Mouse (Mus musculus) c-Kit-positive CD71-negative TER-119-negative erythroid progenitor cells, embryonic 14.5 days (primary cell): ENCODE data around the gene Rnf123.

Experiments used
- DNase-seq: peaks from one replicate; pipeline ENCODE4 v3.0.0-alpha.2; 2013; ENCODE audit warnings: low read depth

Gene Rnf123

DNA sequence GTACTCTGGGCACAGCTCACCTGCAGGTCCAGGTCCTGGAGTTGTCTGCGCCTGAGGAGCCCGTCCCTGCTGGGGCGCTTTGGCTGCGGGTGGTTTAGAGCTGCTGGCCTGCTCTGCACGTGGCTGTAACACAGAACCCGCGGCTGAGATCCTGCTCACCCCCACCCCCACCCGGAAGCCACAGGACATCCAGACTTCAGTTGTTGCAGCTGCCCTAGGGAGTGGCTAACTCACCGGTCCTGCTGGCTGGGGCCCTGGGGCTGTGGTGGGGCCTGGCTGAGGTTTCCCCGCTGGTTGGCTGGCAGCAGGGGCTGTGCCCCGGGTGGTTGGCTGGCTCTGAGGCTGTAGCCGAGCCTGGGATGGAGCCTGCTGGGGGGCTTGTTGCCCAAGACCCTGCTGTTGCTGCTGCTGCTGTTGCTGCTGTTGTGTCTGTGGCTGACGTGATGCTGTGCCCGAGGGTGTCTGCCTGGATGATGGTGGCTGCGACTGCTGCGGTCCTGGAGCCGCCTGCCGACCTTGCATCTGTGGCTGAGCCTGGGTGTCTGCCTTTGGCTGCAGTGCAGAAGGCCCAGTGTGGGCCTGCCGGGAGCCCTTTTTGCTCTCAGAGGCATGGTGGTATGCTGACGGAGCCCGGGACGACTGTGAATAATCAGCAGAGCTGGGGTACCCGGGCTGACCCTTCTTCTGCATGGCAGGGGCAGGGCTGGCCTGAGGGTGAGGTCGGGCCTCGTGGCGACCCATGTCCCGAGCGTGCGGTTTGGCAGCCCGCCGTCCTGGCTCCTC, 21.8 kb upstream of the Rnf123 start:
- DNase-seq: no peak

DNA sequence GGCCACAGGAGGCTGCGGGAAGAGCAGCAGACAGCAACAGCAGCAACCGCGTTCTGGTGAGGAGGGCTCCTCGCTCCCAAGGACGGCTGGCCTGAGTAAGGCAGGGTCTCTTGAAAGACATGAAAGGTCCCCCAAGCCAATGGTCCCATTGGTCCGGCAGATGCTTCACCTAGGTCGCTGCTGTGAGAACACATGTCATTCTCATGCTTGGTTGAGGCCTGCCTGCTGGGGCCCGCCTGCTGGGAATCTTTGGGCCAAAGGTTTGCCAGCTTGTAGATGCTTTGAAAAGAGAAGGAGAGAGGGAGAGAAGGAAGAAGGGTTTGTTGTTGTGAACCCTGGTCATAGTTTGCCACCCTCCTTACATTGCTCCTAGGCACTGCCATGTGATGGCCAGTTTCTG, 16.5 kb upstream of the Rnf123 start:
- DNase-seq: no peak

DNA sequence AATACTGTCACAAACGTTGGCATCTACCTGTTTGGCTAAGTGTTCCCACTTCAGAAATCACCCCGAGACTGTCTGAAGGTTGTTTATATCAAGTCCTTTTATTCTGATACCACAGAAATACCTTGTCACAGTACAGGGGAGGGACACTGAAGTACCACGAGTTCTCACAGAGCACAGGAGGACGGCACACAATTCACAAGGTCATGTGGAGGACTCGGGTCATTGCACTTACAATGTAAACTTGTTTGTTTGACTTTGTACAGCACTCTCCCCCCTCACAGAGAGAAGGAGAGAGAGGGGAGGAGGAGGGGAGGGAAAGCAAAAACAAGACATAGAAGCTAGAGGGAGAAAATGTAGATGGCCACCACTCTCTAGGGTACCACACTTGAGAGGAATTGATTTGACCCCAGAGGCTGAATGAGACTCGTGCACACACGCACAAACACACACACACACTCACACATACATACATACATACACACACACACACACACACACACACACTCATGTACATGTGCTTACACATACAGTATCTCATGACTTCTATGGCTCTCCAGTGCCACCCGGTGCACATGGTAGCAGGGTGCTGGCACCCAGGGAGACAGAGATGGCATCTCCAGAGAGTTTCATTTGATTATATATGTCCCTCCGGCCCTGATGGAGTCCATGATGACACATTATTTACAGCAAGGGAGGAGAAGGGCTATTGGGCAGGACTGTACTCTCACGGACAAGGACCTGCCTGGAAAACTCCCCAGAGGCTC, 13.0 kb upstream of the Rnf123 start:
- no peak for DNase-seq

DNA sequence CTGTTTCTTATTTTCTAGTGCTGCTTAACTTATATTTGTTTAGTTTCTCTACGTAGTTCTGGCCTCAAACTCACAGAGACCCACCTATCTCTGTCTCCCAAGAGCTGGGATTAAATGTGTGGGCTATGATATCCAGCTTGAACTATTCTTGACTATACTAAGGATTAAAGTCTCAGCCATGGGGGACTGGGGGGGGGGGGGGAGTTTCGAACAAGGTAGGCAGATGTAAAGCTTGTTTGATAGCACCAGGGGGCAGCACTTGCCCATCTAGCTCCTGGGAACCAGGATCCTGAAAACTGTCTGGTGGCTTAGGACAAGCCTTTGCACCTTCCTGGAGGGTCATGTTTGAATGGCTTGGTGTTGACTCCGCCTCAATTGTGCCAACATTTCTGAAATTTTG, 12.4 kb upstream of the Rnf123 start:
- no peak for DNase-seq

DNA sequence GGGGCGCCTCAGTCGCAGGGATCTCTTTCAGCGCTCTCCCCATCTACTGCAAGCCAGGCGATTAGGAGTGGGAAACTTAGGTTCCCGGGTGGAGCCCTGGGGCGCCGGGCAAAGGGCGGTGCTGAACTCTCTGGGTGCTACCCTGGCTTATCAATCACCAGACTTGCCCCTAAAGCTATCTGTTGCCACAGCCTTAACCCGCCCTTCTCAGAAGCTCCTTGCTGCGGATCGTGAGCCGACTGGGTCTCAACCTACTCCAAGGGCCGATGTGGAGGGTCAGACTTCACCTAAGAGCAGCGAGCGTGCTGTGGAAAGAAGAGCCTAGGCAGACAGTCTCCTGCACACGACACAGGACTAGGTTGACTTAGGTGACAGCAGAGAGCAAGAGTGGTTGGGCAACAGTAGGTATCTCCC, 11.9 kb upstream of the Rnf123 start:
- DNase-seq: no peak

DNA sequence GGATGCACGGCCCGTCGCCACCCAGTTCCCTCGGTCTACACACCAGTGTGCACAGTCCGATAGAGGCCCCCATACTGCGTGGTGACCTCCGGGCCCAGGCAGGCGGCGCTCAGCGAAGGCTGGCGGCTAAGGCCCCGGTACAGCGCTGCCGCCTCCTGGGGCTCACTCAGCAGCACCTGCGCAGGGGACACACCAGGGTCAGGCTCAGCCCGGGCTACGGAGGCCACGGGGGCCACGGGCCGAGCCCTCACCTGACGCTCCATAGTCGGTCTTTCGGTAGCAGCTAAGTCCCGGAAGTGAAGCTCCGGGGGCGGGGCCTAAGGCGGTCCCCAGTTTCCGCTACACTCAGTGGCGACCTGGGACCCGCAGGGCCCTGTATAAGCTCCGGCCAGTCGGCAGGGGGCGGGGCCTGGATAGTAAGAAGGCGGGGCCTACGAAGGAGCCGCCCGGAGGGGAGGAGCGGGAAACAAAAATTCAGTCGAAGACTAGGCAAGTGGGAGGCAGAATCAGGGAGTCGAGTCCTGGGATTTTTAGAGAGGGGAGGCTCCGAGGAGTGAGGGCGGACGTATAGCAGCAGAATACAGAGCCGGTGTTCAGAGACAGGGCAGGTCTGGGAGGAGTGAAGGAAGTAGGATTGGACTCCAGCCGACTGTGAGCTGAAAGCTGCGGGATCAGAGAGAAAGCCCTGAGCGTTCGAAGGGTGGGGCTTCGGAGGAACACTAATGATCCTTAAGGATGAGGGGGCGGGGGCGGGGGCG, 11.2 kb upstream of the Rnf123 start, which contains the start of gene Apeh:
TSS of gene Apeh (minus strand) at position 423 of the 758 bp plus-strand sequence.
- DNase-seq: peak; percentile 97

DNA sequence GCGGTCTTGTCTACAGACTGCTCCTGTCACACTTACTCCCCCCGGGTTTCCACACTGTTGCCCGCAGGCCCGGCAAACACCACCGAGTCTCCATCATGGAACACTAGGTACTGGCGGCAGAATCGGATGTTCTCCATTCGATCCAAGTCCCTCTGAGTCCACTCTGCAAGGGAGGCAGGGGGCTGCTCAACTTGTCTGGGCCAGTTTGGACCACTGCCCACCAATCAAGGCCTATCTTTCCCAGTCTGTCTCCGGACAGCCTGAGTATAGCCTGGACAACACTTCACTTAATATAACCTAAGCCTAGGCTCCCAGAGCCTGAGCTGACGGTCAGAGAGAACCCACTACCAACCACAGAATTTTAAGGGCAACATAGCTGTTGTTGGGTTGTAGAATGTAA, 10.4 kb upstream of the Rnf123 start:
- no peak for DNase-seq

DNA sequence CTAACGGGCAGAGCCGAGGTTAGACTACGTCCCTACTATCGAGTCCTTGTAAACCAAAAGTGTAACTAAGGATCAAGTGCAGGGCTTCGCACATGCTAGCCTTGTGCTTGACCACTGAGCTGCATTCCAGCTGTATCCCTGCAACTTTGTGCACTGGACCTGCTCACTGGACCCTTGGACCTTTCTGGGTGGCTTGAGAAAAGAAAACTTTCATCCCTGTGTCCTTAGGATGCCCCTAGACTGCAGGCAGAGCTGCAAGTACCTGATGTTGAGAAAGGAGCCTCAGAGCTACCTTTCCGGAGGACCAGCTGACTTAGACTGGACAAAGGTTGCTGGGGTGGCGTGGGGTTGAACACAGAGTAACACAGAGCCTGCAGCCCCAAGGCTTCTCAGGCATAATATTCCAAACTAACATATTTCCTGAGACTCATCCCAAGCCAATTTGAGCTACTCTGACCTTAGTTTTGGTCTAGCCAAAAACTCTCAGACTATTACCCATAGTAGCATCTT, 7.5 kb upstream of the Rnf123 start:
- no peak for DNase-seq

DNA sequence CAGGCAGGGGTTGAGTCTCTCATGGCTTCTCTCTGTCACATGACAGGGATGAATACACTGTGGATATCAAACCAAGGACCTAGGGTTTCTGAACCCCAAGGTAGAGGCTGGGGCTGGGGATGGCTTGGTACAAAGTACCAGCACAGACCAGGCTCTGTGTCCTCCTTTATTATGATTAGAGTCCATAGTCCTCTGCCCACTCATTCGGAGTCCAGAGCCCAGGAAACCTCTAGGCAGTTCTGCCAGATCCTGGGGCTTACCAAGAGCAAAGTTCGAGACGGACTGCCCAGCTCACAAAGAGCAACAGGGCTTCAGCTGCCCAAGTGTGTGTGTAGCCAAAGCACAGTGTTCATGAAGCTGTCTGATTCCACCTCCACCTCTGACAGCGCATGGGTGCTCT, 2.1 kb upstream of the Rnf123 start:
- DNase-seq: no peak

DNA sequence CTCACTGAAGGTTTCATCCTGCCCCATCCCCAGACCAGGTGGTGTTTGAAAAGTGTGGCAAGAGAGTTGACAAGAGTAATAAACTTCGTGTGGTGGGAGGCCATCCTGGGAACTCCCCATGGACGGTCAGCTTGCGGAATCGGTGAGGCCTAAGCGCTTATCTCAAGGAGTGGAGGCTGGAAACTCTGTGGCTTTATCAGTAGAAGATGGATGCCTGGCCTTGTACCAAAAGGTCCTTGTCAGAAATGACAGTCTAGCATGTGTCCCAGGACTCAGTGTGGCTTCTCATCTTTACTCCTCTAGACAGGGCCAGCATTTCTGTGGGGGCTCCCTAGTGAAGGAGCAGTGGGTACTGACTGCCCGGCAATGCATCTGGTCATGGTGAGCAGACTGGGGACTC, 415 bp upstream of the Rnf123 start:
- no peak for DNase-seq

DNA sequence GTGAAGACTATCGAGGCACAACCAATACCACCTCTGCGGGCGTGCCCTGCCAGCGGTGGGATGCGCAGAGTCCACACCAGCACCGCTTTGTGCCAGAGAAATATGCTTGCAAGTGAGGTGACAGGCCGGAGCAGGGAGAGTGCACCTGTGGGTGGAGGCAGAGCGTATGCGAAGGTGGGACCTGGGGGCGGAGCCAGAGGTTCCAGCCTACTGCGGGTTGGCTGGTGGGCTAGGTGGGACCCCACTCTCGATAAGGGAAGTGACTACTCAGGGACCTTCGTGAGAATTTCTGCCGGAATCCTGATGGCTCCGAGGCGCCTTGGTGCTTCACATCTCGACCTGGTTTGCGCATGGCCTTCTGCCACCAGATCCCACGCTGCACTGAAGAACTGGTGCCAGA, 597 bp downstream of the Rnf123 start:
- no peak for DNase-seq

DNA sequence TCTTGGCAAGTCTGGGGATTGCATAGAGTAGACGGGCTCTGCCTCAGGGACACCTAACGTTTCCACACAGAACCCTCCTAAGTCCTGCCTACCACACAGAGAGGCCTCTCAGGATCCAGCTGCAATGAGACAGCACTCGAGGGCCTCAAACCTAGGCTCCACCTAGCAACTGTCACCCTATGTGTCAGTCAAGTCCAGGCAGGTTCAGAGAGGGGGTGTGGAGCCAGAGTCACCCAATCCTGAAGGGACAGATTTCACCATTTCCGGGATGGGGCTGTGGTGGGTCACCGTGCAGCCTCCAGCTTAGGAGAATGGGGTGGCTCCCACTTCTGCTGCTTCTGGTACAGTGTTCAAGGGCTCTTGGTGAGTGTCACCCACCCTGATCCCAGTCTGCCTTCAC, 3.0 kb downstream of the Rnf123 start, which contains the start of gene Mst1:
TSS of gene Mst1 (plus strand) at position 269 of the 400 bp plus-strand sequence.
- DNase-seq: no peak

DNA sequence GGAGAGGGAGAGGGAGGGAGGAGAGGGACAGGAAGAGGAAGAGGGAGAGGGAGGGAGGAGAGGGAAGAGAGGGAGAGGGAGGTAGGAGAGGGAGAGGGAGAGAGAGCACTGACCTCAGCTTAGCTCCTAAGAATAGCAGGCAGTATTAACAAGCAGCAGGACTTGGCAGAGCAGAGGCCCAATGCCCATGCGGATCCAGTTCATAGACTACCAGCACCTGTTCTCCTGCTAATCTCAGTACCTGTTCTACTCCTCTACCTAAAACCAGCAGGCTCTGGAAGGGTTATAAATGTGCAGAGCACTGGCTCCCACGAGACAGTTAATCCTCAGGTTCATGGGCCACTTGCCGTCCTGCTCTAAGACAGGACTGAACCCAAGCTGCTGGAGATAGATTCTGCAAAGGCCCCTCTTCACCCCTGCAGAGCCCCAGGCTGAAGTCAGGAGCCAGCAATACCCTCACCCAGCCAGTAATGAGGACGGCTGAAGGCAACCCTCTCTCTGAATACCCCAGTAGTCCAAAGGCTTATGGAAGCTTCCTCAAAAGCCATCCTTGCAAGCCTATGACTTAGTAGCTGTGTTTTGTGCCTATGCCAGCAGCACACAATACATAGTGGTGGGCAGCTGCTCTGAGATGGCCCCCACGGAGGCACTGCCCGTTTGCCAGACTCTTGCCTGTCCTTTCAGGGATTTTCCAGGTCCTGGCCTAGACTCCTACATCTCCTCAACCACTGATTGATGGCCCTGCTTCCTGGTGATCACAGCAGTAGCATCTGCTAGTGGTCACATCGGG, 9.8 kb downstream of the Rnf123 start:
- DNase-seq: no peak

DNA sequence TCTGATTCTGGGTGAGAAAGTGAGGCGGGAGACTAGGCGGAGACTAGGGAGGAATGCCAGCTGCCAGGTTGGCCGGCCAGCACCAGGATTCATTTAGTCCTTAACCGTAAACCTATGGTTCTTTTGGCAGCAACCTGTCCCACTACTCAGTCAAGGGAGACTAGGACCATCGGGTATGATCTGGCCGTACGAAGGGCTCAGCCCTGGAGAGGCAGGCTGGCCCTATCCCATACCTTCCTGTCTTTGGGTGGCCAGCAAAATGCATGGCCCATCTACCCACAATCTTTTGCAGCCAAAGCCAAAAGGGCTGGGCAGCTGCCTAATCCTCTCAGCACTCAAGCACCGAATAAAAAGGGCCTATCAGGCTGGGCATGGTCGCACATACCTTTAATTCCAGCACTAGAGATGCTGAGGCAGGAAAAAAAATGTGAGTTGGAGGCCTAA, 10.6 kb downstream of the Rnf123 start:
- no peak for DNase-seq

DNA sequence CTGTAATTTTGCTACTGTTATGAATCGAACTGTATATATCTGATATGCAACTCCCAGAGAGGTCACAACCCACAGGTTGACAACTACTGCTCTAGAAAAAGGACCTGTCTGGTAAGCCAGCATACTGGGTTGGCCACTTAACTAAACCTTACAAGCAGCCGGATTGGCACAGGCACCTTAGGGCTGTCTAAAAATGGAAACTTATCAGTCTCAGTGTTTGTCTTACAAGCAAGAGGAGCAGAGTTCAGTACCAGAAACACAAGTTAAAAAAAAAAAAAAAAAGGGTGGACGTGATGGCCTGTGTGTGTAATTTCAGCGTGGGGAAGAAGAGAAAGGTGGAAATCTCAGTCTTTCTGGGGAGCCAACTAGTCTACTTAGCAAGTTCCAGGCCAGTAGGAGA, 11.3 kb downstream of the Rnf123 start:
- no peak for DNase-seq

DNA sequence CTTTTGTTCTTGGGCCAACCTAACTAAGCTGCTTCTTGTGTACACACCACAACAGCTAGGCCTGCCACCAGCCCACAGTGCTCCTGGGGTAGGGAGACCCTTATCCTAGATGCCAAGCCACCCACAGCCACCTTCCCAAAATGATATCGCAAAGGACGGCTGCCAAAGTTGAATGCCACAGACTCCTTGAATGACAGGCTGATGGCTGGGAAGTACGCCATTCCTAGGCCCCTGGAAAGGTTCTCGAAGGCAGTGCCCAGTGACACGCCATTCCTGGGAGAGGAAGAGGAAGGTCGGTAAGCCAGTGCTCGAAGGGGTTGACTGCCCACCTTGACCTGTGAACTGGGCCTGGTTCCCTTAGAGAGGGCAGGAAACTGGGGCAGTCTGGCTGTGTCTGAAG, 13.6 kb downstream of the Rnf123 start:
- DNase-seq: no peak

DNA sequence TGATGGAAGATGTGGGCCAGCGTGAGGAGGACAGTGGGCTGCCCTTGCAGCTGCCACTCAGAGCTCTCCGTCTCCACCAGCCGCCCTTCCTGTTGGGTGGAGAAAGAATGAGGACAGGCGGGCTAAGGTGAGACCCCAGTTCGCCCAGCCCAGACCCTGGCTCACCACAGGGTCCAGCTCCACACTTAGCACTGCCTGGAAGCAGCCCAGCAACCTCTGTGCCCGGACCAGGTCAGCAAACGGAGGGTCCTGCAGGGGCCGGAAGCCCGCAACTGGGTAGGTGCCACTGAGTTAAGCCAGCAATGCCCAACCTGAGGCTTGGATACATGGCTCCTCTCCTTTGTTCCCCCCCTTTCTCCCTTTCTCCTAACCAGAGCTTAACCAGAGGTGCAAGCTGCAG, 14.1 kb downstream of the Rnf123 start:
- DNase-seq: no peak

DNA sequence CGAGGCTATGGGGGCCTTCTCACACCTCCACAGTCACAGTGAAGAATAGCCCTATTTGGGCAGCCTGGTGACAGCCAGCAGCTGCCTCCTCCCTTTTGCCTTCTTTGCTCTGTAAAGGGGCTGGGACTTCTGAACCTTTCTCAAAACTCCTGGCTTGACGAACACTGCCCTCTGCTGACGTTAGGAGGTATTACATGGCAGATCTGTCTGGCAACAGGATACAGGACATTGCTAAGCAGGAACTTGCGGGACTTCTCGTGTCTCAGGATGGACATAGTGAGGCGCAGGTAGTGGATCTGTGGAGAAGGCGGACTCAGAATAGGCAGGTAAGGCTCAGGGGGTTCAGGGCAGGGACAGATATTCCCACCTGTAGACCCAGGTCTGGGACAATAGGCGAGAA, 15.2 kb downstream of the Rnf123 start:
- DNase-seq: peak; percentile 92

DNA sequence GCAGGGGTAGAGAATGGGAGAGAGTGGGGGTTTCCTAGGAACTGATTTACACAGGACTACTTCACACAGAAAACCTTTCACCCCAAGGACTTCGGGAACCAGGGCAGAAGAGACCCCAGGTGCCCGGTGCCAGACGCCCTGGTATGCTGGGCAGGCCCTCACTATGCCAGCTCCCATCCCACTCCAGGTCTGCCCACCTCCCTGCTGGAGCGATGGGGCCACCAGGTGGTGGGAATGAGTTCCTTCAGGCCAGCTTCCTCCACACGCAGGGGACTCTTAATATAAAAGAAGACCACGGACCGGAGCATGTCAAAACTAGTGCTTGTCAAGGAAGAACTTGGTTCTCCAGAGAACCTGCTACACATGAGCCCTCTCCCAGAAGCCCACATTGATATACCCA, 15.9 kb downstream of the Rnf123 start:
- no peak for DNase-seq

DNA sequence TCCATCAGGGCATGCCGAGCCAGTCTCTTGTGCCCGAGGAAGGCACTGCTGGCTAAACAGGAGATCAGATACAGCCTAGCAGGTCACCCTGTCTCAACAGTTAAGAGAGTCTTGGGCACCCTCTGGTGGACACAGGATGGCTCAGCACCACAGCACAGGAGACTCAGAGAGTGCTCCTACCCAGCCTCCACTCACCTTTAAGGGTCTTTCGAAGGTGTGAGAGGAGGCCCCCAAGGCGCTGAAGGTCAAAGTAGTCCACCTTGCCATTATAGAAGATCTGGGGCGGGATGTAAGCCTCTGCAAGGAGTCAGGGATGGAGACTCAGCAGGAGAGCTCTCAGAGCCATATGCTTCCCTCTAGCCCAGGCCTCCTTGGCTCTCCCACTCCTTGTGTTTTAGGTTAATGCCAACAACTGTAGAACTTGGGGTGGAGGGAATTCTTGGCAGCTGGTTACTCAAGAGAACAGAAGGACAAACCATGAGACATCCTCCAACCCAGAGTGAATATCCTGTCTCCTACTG, 17.6 kb downstream of the Rnf123 start:
- peak; percentile 66 for DNase-seq

DNA sequence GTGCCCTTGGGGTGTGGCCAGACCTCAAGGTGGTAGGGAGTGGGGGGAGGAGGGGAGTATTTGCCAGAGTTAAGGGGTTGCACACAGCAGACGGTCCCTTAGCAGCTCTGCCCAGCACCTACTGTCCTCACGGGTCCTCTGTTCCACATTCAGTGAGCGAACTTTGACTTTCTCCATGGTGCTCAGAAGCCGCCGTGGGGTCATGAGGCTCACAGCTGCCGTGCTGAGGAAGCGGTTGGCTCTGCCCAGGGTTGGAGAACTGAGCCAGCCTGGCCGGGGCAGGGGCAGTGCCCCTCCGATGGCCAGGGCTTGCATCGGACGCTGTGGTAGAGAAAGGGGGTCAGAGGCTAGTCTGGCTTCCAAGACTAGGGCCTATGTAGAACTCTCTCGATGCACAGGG, 19.8 kb downstream of the Rnf123 start:
- DNase-seq: no peak
